Mouse (Mus musculus): ENCODE measurements around the gene Ube2e3. TPM values are rescaled to one million over a fixed set of nuclear protein-coding genes. Genes with fewer than 3 reads are reported as not detected.

Gene Ube2e3
- polyA plus RNA-seq (2014; fragmentation: Illumina TruSeq; extraction: RNeasy Lipid Tissue Mini Kit (QIAGEN cat#74804); ENCODE audit: insufficient read depth, low read depth, low replicate concordance), result 47.8 TPM

DNA sequence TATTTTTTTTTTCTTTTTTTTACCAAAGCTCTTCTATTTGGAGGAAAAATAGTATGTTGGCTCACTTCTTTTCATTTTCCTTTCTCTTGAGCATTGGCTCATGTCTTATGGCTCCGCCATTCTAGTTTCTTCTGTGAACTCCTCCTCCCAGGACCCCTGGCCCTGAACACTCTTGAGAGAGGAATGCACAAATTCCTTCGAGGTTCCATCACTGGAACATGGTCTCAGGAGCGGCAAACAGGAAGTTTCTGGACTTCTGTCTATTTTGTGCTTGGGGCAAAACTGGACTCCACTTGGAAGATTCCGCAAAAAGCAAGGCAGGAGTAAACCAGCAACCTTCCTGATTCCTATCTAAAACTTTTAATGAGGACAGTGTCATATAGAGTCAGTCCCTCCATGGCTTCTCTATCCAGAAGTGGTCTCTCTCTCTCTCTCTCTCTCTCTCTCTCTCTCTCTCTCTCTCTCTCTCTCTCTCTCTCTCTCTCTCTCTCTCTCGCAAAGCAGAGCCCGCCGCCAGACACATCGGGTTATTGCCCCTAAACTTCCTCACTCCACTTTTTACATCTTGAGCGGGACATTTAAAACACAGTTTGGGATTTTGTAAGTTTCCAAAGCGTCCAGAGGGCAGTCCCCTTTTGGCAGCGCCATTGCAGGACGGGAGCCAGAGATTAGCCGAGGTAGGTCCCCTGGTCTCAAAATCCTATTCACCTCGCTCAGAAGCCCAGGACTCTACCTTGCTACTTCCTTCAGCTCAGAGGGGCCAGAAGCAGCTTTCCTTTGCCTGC, at the start of gene Ube2e3:
Gene Ube2e3 (plus strand): TSS at position 399 of the 785 bp plus-strand sequence.

All from lung, adult 10 weeks (tissue).